Mouse (Mus musculus): ENCODE measurements around the gene Tpgs1. TPM values are rescaled to one million over a fixed set of nuclear protein-coding genes. Genes with fewer than 3 reads are reported as not detected.
A peak's percentile ranks its signal among the peaks of the same experiment; 100 is the strongest.

The Tpgs1 gene
- total RNA-seq, 2 experiments from 2014 or later = 69.6 to 72.6 TPM

DNA sequence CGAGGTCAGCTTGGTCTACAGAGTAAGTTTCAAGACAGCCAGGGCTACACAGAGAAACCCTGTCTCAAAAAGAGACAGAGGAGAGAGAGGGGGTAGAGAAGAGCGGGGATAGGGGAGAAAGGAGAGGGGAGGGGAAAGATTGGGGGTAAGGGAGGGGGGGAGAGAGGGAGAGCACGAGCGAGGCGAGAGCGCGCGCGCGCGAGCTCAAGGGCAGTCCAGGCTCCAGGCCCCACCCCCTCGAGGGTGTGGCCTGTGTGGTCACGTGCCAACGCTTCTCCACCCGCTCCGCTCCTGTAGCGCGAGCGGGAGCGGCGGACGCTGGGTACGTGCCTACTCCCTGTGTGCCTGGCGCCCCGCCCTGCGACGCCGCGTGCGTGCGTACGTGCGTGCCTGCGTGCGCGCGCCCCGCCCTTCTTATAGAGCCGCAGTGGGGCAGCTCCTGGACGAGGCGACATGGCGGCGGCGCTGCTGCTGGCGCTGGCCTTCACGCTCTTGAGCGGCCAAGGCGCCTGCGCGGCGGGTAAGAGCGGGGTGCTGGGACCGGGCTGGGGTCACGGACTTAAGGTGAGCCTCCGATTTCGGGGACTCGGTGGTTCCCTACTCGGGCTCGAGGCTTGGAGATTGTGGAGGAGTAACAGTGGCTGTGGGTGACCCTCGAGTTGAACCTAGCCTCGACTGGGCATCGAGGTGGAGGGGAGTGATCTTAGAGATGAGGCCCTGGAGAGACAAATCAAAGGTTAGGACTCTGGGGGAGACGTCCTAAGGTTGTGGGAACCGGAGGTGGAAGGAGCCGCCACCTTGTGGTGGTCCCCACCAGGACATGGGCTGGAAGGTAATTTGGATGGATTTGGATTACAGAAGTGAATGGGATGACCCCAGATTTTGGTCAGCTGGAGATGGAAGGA lies 35.1 kb downstream of the Tpgs1 start, which contains the start of gene Bsg:
Bsg (plus strand) TSS at position 427 of the 905 bp plus-strand sequence.
- DNase-seq (ENCODE audit: extremely low spot score in 1 of 2, low spot score in 2 of 2) = peak; percentile 98 to 100
- intact Hi-C loops (cut with DNase I) = no loop called here

GRCm38 (mm10) chr10:79704970-79705360 lies 35.8 kb downstream of the Tpgs1 start:
- intact Hi-C loops (cut with DNase I) = no loop called here

GRCm38 (mm10) chr10:79705951-79706350 lies 36.8 kb downstream of the Tpgs1 start:
- intact Hi-C loops (cut with DNase I) = no loop called here
- DNase-seq (ENCODE audit: extremely low spot score in 1 of 2, low spot score in 2 of 2) = peak in 1 of 2 experiments; percentile 18

More at GRCm38 (mm10) chr10:79704970-79705360, 35.8 kb downstream of the Tpgs1 start:
- peak in 1 of 2 experiments; percentile 32 for DNase-seq (ENCODE audit: extremely low spot score in 1 of 2, low spot score in 2 of 2)

GRCm38 (mm10) chr10:79706406-79707094 lies 37.4 kb downstream of the Tpgs1 start:
- peak in 1 of 2 experiments; percentile 50 for DNase-seq (ENCODE audit: extremely low spot score in 1 of 2, low spot score in 2 of 2)
- intact Hi-C loops (cut with DNase I) = no loop called here

DNA sequence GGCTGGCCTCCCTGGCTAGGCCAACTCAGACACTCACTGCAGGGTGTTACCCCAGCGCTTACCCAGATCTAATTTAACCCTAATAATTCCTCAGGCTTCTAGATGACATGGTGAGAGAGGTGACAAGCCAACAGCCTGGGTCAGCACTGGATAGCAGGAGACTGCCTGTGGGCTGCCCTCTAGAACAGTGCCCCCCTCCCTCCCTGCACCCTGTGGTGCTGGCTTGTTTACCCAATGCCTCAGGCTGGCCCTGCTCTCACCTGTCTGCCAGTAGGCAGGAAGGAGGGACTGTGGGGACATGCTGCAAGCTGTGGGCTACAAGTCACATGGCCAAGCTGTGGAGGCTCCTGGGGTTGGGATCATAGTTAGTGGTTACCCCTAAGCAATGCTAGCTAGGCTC lies 38.0 kb downstream of the Tpgs1 start:
- DNase-seq (ENCODE audit: extremely low spot score in 1 of 2, low spot score in 2 of 2) = peak in 1 of 2 experiments; percentile 51
- intact Hi-C loops (cut with DNase I) = no loop called here

GRCm38 (mm10) chr10:79707759-79708158 lies 38.6 kb downstream of the Tpgs1 start:
- DNase-seq (ENCODE audit: extremely low spot score in 1 of 2, low spot score in 2 of 2) = peak in 1 of 2 experiments; percentile 42
- intact Hi-C loops (cut with DNase I) = no loop called here

DNA sequence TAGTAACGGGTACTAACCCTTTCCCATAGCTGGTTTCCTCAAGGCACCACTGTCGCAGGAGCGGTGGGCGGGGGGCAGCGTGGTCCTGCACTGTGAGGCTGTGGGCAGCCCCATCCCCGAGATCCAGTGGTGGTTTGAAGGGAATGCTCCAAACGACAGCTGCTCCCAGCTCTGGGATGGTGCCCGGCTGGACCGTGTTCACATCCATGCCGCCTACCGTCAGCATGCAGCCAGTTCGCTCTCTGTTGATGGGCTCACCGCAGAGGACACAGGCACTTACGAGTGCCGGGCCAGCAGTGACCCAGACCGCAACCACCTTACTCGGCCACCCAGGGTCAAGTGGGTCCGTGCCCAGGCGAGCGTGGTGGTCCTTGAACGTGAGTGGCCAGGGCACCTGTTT lies 39.5 kb downstream of the Tpgs1 start:
- no peak for DNase-seq (ENCODE audit: extremely low spot score in 1 of 2, low spot score in 2 of 2)
- intact Hi-C loops (cut with DNase I) = no loop called here

DNA sequence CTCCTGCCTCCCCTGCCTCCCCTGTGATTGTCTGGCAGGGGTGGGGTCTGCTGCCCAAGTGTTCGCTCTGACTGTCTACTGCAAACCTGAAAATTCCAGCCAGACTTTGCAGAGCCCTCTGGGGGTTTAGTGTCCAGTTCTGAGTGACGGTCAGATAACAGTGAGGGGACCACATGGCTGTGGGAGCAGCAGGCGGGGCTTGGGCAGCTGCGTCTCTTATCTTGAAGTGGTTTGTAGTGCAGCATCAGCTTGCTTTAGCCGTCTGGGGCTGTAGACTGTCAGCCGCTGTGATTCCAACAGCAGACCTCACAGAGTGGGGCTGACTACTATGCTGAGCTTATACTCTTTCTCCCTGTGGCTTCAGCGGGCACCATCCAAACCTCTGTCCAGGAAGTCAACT lies 40.1 kb downstream of the Tpgs1 start:
- no peak for DNase-seq (ENCODE audit: extremely low spot score in 1 of 2, low spot score in 2 of 2)
- intact Hi-C loops (cut with DNase I) = no loop called here

- no peak for DNase-seq (ENCODE audit: extremely low spot score in 1 of 2, low spot score in 2 of 2)
- intact Hi-C loops (cut with DNase I) = no loop called here
Observed at GRCm38 (mm10) chr10:79712029-79712428, 42.9 kb downstream of the Tpgs1 start.

DNA sequence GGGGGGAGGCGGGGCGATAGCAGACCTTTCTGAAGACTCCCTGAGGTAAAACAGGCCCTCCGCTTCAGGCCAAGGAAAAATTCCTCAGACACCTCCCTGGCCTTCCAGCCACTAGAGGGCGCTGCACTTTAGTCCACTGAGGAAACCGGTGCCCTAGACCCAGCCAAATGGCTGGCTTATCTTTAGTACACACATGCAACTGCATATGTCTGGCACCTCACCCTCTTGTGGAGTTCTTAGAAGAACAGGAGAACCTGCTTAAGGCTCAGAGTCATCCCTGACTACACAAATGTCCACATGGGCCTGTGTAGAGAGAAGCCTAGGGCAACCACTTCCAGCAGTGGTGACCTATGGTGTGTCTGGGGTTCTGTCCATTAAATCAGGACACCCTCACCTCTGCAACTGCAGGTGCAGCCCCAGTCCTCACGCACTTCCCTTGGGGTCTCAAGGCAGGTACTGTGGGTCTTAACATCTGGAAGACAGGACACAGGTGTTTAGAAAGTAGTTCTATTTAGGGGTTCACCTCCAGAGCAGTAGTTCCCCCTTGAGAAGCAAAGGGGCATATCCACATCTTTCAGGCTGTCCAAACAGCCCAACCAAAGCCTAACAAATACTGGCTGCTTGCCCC lies 43.4 kb downstream of the Tpgs1 start:
- intact Hi-C loops (cut with DNase I) = no loop called here
- peak; percentile 58 to 90 for DNase-seq (ENCODE audit: extremely low spot score in 1 of 2, low spot score in 2 of 2)

- DNase-seq (ENCODE audit: extremely low spot score in 1 of 2, low spot score in 2 of 2) = peak in 1 of 2 experiments; percentile 34
- intact Hi-C loops (cut with DNase I) = no loop called here
Observed at GRCm38 (mm10) chr10:79713163-79713562, 44.0 kb downstream of the Tpgs1 start.

DNA sequence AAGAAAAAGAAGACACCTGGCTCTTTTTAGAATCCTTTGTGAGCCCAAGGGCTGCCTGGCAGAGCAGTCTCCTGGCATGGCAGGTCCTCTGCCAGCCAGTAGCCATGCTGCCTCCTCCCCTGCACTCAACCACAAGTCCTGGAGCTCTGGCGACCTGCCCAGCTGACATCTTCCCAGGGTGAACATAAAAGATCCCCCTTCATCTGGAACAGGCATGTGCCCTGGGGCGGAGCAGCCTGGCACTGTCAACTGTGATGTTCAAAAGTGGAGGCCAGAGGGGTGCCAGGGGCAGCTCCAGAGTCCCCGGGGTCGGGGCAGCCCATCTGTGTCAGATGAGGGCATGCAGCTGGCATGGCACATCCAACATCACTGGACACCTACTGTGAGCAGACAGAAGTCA lies 45.8 kb downstream of the Tpgs1 start:
- DNase-seq (ENCODE audit: extremely low spot score in 1 of 2, low spot score in 2 of 2) = peak in 1 of 2 experiments; percentile 81
- intact Hi-C loops (cut with DNase I) = no loop called here

GRCm38 (mm10) chr10:79716254-79716987 lies 47.3 kb downstream of the Tpgs1 start, which contains the start of gene Hcn2:
Gene Hcn2 (plus strand): TSS chr10:79716634.
- DNase-seq (ENCODE audit: extremely low spot score in 1 of 2, low spot score in 2 of 2) = peak in 1 of 2 experiments; percentile 72
- intact Hi-C loops (cut with DNase I) = no loop called here

DNA sequence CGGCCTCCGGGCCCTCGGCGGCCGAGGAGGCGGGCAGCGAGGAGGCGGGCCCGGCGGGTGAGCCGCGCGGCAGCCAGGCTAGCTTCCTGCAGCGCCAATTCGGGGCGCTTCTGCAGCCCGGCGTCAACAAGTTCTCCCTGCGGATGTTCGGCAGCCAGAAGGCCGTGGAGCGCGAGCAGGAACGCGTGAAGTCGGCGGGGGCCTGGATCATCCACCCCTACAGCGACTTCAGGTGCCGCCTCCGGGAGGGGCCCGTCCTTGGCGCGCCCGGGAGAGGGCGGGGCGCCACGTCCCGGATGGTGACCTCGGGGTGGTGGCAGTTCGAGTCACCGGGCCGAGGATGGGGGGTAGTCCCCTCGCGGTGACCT lies 47.8 kb downstream of the Tpgs1 start:
- intact Hi-C loops (cut with DNase I) = no loop called here
- peak in 1 of 2 experiments; percentile 81 for DNase-seq (ENCODE audit: extremely low spot score in 1 of 2, low spot score in 2 of 2)

- DNase-seq (ENCODE audit: extremely low spot score in 1 of 2, low spot score in 2 of 2) = peak in 1 of 2 experiments; percentile 71
- intact Hi-C loops (cut with DNase I) = no loop called here
Observed at GRCm38 (mm10) chr10:79717640-79718357, 48.6 kb downstream of the Tpgs1 start.

DNA sequence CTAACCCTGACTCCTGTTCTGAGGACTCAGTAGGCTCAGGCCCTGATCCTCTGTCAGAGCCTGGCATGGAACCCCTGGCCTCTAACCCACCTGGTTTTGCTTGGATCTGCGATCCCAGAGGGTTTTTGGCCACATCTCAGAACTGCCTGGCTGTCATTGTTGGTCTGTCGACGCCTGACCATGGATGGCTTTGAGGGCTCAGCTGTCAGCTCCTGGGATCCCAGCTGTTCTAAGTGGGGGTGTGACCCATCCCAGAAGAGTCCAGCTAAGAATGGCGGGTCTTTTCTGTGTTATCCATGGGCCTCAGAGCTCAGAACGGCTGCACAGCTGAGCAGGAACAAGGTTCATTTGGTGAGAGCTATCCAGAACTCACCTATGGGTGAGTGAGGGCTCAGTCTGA lies 51.9 kb downstream of the Tpgs1 start:
- intact Hi-C loops (cut with DNase I) = no loop called here

GRCm38 (mm10) chr10:79723047-79723446 lies 53.9 kb downstream of the Tpgs1 start:
- intact Hi-C loops (cut with DNase I) = no loop called here
- no peak for DNase-seq (ENCODE audit: extremely low spot score in 1 of 2, low spot score in 2 of 2)

More for the DNA sequence above, 51.9 kb downstream of the Tpgs1 start:
- DNase-seq (ENCODE audit: extremely low spot score in 1 of 2, low spot score in 2 of 2) = no peak

GRCm38 (mm10) chr10:79723692-79724091 lies 54.5 kb downstream of the Tpgs1 start:
- intact Hi-C loops (cut with DNase I) = no loop called here
- DNase-seq (ENCODE audit: extremely low spot score in 1 of 2, low spot score in 2 of 2) = no peak
